Mouse (Mus musculus) layer of hippocampus, adult 9-10 months (tissue): Measurements from ENCODE around the gene Zswim2.
"Not testable (repeated sequence)": the region's sequence is repeated elsewhere in the genome, so short reads cannot be mapped to it uniquely, and the experiment has no call there.

Source experiments
- DNase-seq: peaks from one replicate; pipeline ENCODE4 v3.0.0; 2022; ENCODE audit warnings: low spot score

The Zswim2 gene

DNA sequence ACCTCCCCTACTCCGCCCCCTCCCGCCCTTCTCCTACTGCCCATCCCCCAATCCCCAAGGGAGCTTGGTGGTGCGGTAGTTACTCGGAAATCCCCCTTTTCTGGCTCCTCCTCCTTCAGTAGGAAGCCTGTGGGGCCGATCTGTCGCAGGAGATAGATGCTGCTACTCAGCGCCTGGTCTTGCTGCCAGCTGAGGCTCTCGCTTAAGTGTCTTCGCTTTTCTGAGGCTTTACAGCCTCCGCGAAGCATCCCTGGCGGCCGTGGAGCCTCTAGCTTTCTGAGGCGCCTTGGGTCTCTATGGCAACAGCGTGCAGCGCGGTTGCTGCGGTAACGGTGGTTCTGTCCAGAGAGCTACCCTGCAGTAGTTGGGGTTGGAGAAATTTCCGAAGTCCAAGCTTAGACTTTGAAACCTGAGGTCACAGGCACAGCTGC lies at the start of gene Zswim2:
TSS of gene Zswim2 (minus strand) at position 298 of the 431 bp plus-strand sequence.
- DNase-seq, result peak; percentile 78

DNA sequence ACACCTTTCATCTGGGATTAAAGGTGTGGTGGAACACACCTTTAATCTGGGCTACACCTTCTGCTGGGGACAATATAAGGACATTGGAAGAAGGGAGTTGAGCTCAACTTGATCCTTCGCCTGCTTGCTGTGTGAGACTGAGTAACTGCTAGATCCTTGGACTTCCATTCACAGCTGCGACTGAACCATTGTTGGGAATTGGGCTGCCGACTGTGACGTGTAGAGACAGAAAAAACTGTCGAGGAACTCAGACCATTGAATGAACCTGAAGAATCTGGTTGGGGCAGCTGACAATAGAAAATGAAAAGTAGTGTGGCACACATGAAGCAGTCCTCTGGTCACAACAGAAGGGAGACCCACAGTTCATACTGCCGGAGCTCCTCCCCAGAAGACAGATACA lies 49.2 kb upstream of the Zswim2 start, which contains the start of gene Gm13691:
TSS of gene Gm13691 (plus strand) at position 301 of the 400 bp plus-strand sequence.
- not testable (repeated sequence) for DNase-seq

DNA sequence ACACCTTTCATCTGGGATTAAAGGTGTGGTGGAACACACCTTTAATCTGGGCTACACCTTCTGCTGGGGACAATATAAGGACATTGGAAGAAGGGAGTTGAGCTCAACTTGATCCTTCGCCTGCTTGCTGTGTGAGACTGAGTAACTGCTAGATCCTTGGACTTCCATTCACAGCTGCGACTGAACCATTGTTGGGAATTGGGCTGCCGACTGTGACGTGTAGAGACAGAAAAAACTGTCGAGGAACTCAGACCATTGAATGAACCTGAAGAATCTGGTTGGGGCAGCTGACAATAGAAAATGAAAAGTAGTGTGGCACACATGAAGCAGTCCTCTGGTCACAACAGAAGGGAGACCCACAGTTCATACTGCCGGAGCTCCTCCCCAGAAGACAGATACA lies 43.4 kb upstream of the Zswim2 start, which contains the start of gene Gm13697:
TSS of gene Gm13697 (plus strand) at position 301 of the 400 bp plus-strand sequence.
- DNase-seq, result not testable (repeated sequence)

DNA sequence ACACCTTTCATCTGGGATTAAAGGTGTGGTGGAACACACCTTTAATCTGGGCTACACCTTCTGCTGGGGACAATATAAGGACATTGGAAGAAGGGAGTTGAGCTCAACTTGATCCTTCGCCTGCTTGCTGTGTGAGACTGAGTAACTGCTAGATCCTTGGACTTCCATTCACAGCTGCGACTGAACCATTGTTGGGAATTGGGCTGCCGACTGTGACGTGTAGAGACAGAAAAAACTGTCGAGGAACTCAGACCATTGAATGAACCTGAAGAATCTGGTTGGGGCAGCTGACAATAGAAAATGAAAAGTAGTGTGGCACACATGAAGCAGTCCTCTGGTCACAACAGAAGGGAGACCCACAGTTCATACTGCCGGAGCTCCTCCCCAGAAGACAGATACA lies 37.6 kb upstream of the Zswim2 start, which contains the start of gene Gm13694:
TSS of gene Gm13694 (plus strand) at position 301 of the 400 bp plus-strand sequence.
- not testable (repeated sequence) for DNase-seq

DNA sequence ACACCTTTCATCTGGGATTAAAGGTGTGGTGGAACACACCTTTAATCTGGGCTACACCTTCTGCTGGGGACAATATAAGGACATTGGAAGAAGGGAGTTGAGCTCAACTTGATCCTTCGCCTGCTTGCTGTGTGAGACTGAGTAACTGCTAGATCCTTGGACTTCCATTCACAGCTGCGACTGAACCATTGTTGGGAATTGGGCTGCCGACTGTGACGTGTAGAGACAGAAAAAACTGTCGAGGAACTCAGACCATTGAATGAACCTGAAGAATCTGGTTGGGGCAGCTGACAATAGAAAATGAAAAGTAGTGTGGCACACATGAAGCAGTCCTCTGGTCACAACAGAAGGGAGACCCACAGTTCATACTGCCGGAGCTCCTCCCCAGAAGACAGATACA lies 31.8 kb upstream of the Zswim2 start, which contains the start of gene Gm13696:
TSS of gene Gm13696 (plus strand) at position 301 of the 400 bp plus-strand sequence.
- DNase-seq, result not testable (repeated sequence)

DNA sequence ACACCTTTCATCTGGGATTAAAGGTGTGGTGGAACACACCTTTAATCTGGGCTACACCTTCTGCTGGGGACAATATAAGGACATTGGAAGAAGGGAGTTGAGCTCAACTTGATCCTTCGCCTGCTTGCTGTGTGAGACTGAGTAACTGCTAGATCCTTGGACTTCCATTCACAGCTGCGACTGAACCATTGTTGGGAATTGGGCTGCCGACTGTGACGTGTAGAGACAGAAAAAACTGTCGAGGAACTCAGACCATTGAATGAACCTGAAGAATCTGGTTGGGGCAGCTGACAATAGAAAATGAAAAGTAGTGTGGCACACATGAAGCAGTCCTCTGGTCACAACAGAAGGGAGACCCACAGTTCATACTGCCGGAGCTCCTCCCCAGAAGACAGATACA lies 26.0 kb upstream of the Zswim2 start, which contains the start of gene Gm13695:
TSS of gene Gm13695 (plus strand) at position 301 of the 400 bp plus-strand sequence.
- not testable (repeated sequence) for DNase-seq

DNA sequence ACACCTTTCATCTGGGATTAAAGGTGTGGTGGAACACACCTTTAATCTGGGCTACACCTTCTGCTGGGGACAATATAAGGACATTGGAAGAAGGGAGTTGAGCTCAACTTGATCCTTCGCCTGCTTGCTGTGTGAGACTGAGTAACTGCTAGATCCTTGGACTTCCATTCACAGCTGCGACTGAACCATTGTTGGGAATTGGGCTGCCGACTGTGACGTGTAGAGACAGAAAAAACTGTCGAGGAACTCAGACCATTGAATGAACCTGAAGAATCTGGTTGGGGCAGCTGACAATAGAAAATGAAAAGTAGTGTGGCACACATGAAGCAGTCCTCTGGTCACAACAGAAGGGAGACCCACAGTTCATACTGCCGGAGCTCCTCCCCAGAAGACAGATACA lies 20.2 kb upstream of the Zswim2 start, which contains the start of gene Gm13693:
TSS of gene Gm13693 (plus strand) at position 301 of the 400 bp plus-strand sequence.
- not testable (repeated sequence) for DNase-seq

DNA sequence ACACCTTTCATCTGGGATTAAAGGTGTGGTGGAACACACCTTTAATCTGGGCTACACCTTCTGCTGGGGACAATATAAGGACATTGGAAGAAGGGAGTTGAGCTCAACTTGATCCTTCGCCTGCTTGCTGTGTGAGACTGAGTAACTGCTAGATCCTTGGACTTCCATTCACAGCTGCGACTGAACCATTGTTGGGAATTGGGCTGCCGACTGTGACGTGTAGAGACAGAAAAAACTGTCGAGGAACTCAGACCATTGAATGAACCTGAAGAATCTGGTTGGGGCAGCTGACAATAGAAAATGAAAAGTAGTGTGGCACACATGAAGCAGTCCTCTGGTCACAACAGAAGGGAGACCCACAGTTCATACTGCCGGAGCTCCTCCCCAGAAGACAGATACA lies 14.4 kb upstream of the Zswim2 start, which contains the start of gene Gm13698:
TSS of gene Gm13698 (plus strand) at position 301 of the 400 bp plus-strand sequence.
- DNase-seq, result not testable (repeated sequence)

DNA sequence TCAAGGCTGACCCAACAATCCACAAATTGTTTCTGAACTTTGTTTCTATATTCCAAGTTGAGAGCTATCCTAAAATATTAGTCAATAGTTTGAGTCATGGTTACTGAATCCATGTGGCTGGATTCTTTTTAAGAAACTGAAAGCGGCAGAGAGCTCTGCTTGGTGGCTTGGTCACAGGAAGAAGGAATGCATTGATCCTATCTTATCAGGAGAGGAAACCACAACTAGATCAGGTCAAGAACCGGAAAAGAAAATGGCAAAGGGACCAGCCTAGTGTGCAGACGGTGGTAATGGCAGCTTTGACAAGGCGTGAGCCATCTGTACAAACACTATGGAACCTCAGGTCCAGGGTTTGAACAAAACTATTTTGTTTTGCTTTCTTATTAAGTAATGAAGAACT lies 764 bp upstream of the Zswim2 start:
- no peak for DNase-seq

DNA sequence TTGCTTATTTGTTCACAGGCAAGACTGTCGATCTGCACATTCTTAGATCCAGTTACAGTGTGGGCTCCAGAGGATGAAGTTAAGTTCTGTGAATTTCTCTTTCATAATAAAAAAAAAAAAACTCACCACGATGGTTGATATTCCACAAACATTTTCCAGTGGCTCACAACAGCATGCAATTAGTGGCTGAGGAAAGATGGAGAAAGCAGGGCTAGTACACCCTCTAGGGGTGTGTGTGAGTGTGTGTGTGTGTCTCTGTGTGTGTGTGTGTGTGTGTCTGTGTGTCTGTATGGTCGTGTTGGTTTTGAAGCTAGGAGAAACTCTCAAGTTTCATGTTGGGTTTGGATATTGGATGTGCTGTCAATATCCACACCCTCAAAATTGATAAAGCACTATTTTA lies 350 bp upstream of the Zswim2 start:
- DNase-seq, result no peak

DNA sequence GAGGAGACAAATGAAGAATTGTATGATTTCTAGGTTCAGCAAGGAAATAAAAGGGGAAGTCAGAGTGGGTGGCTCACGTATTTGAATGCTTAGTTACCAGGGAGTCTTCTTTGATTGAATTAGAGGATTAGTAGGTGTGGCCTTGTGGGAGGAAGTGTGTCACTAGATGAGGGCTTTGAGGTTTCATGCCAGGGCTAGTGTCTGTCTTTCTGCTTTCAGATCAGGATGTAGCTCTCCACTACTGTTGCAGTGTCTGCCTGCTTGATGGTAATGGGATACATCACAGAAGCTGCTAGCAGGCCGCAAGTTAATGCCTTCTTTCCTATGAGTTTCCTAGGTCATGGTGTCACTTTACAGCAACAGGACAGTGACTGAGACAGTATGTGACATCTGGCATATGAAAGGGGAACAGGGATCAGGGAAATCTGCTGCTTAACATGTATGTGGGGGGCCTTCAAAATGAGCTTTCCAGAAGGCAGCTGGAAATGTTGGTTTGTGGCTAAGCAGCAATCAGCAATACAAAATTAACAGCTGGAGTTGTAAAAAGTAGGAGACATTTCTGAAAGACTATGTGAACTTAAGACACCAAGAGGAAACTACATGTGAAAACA lies 11.4 kb downstream of the Zswim2 start:
- DNase-seq, result no peak

DNA sequence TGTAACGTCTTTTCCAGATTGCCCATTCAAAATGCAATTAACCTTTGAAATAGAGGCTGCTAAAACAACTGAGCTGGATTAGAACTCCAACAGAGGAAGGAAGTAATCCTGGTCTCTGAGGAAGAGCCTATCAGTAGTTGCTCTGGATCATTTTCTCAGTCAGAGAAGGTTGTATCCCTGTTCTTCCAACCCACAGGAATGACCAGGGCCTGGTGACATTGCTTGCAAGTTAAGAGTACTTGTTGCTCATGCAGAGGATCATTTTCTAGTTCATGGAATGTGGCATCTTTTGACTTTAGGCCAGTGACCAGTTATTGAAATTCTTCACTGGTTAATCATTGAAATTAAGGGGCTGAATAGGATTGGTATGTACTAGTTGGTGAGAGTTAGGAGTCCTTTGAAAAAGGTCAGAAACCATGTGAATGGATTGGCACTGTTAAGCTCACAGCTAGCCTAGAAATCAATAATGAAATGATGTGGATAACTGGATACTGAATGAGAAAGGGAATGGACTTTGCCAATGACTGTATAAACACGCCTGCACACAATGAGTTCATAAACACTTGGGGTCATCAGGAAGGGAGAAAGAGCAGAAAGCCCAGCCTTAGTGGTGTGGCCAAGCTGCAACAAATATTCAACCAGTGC lies 39.0 kb downstream of the Zswim2 start:
- DNase-seq, result no peak

DNA sequence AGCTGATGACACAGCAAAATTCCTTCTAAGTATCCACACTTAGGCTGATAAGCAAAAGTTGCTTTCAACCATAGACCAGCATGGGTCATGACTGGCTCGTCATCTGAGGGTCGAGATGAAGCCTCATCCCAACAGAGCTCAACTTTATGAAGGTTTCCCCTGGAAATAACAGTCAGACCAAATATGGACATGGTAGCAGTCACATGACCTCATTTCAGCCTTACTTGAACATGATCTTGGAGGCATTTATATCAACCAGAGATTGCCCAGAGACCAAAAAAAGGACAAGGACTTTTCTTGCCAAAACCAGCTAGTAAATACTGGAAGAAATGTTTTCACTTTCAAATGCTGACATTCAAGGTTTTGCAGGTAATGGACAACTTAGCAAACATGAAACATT lies 47.3 kb downstream of the Zswim2 start:
- DNase-seq, result no peak

DNA sequence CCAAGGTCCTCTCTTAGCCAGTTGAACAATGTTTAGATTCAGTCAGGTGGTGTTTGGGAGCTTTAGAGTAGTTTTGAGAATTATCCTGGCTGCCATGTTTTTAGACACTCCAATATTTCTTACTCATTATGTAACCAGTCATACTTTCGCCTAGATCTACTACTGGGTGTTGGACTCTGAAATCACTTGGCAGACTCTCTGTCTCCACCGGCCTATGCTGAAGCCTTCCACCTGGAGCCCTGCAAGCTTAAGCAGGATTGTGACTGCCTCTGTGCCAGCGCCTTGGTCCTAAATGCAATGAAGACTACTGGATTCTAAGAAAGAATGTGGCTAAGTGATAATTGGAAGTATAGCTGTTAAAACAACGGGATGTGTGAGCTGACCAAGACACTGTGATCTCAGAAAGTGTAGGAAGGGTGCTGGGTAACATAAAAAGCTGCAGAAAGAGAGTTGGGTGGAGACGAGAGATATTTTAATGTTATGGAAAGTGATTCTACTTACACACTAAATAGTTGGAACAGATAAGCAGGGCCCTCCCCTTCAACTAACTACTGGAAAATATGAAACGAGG lies 57.1 kb downstream of the Zswim2 start:
- no peak for DNase-seq
